Mouse (Mus musculus): ENCODE results near the gene Gm20388. TPM values are rescaled to one million over a fixed set of nuclear protein-coding genes. Genes with fewer than 3 reads are reported as not detected.

Gene Gm20388
- total RNA-seq, 2 experiments from 2014 or later = 10.7 TPM; not detected in 1

- DNase-seq (ENCODE audit: low spot score in 2 of 2) = no peak
Measured at GRCm38 (mm10) chr8:120189440-120189839, 278.8 kb downstream of the Gm20388 start.

DNA sequence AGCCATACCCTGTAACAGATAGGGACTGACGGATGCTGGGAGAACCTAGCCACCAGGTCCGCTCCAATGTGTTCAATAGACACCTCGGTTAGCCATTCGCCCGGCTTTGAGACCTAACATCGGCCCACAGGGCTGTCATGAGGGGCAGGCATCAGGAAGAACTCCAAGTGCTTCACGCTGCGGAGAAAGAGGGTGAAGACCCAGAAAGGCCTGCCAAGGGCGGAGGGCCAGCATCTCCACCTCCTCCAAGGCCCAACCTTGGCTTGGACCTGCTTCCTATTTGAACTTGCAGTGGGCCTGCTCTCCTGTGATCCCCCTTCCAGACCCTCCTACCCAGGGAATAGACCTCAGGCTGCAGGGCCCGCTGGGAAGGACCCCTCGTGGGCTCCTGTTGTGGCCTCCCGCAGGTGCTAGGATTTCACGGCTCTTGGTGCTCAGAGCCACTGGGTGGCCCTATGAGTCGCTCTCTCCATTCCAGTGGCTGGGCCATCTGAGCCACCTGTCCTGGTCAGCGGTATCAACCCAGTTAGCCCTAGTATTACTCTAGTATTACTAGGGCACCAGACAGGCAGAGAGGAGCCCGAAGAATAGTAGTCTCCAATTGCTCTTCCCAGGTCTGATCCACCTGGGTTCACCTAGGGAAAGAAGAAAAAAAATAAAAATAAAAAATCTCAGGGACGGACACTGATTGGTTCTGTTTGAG is 279.6 kb downstream of the Gm20388 start:
- no peak for DNase-seq (ENCODE audit: low spot score in 2 of 2)

- DNase-seq (ENCODE audit: low spot score in 2 of 2) = peak; percentile 81 to 86
Measured at GRCm38 (mm10) chr8:120190810-120191413, 280.3 kb downstream of the Gm20388 start.

GRCm38 (mm10) chr8:120191633-120192032 is 281.0 kb downstream of the Gm20388 start:
- no peak for DNase-seq (ENCODE audit: low spot score in 2 of 2)

DNA sequence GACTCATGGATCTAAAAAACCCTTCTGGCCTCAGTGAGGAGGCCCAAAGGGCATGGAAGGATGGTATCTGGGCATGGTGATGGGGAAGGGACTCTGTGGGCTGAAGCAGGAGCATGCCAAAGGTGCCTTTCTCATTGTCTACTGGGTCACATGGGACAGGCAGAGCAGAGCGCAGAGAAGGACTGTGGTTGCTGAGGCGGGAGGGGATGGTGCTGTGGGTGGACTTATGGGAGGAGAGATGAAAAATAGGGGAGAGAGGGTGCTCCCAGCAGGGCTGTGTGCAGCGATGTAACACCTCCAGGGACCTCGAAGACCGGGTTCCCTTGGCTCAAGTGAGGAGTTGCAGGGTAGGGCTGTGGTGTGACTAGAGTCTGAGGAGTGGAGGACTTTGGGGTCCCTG is 281.5 kb downstream of the Gm20388 start:
- no peak for DNase-seq (ENCODE audit: low spot score in 2 of 2)

DNA sequence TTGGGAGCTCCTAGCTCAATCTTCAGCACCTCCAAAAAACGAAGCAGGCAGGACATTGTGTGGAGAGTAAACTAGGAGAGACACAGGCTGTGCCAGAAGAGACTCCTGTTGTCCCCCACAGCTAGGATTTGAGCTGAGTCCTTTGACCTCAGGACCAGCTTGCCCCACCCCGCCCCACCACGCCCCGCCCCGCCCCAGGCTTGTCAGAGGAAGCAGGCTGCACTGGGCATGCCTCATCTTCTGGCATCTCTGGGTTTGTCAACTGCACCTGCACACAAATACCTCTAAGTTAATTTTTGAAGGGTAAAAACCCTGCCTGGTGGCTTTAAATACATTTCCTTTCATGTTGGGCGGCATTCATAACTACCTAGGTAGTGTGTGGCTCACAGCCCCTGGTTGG is 290.7 kb downstream of the Gm20388 start:
- no peak for DNase-seq (ENCODE audit: low spot score in 2 of 2)

DNA sequence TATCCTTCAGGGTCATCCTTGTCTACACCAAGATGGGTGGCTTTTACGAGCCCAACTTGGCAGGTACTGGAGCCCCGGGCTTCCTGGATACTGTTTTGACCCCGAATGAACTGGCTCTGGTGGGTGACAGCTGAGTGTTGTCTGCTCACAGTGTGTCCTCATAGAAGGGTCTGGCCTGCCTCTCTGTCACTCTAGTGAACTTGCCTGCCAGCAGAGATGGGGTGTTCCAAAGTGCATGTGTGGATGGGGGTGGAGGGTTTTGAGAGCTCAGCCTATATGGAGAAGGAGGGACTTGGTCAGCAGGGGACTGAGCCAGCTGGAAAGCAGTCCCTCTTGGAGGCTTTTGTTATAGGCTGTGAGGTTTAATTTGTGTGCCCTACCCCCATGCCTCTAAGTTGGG is 291.9 kb downstream of the Gm20388 start:
- no peak for DNase-seq (ENCODE audit: low spot score in 2 of 2)

- no peak for DNase-seq (ENCODE audit: low spot score in 2 of 2)
Measured at GRCm38 (mm10) chr8:120204736-120205360, 294.2 kb downstream of the Gm20388 start.

- DNase-seq (ENCODE audit: low spot score in 2 of 2) = no peak
Measured at GRCm38 (mm10) chr8:120205916-120206315, 295.3 kb downstream of the Gm20388 start.

DNA sequence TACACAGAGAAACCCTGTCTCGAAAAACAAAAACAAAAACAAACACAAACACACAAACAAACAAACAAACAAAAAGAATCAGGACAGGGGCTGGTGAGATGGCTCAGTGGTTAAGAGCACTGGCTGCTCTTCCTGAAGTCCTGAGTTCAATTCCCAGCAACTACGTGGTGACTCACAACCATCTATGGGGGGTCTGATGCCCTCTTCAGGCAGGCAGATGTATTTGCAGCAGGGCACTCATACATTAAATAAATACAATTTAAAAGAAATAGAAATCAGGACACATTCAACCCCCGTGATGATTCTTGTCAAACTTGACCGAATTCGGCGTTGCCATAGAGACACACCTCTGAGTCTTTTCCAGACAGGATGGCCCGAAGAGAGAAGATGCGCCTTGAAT is 296.7 kb downstream of the Gm20388 start:
- no peak for DNase-seq (ENCODE audit: low spot score in 2 of 2)

- DNase-seq (ENCODE audit: low spot score in 2 of 2) = no peak
Measured at GRCm38 (mm10) chr8:120208113-120208512, 297.5 kb downstream of the Gm20388 start.

- no peak for DNase-seq (ENCODE audit: low spot score in 2 of 2)
Measured at GRCm38 (mm10) chr8:120211345-120211744, 300.7 kb downstream of the Gm20388 start.

GRCm38 (mm10) chr8:120212596-120212995 is 302.0 kb downstream of the Gm20388 start:
- no peak for DNase-seq (ENCODE audit: low spot score in 2 of 2)

DNA sequence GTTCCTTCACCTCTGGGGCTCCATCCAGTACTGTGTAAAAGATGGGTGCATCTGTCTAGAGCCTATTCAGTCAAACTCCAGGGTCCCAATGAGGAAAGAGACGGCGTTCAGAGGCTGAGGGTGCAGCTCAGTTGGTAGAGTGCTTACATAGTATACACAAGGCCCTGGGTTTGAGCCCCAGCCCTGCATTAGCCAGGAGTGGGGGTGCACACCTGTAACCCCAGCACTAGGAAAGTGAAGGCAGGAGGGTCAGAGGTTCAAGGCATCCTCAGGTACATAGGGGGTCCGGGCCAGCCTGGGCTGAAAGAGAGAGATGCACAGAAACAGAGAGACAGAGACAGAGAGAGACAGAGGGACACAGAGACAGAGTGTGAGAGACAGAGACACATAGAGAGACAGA is 302.6 kb downstream of the Gm20388 start:
- DNase-seq (ENCODE audit: low spot score in 2 of 2) = no peak

GRCm38 (mm10) chr8:120213939-120214338 is 303.3 kb downstream of the Gm20388 start:
- DNase-seq (ENCODE audit: low spot score in 2 of 2) = no peak

DNA sequence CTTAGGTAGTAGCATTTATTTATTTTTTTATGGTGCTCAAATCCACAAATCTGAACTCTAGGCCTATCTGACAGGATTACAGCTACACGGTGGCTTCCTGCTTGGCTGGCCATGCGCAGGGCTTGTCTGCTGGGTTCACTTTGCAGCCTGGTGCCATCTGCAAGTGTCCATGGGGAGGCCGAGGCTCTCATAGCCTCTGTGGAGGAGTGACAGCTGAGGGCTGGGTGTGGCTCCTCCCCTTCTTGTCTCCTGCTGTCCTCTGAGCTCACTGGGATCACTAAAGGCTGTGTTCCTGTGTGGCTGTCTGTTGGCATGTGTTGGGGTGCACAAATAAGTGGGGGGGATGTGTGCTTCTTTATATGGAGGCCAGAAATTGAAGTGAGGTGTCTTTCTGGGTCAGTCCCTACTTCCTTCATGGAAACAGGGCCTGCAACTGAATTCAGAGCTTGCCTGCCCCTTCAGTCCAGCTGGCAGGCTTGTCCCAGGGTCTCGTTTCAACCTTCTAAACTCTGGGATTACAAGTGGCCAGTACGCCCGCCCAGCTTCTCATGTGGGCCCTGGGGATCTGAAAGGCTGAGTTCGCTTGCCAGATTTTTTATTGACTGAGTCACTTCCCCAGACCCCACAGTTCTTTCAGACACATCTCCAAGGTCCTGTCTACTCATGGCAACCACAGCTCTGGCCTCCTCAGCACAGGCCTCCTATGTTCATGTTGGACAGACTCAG is 304.9 kb downstream of the Gm20388 start:
- no peak for DNase-seq (ENCODE audit: low spot score in 2 of 2)

DNA sequence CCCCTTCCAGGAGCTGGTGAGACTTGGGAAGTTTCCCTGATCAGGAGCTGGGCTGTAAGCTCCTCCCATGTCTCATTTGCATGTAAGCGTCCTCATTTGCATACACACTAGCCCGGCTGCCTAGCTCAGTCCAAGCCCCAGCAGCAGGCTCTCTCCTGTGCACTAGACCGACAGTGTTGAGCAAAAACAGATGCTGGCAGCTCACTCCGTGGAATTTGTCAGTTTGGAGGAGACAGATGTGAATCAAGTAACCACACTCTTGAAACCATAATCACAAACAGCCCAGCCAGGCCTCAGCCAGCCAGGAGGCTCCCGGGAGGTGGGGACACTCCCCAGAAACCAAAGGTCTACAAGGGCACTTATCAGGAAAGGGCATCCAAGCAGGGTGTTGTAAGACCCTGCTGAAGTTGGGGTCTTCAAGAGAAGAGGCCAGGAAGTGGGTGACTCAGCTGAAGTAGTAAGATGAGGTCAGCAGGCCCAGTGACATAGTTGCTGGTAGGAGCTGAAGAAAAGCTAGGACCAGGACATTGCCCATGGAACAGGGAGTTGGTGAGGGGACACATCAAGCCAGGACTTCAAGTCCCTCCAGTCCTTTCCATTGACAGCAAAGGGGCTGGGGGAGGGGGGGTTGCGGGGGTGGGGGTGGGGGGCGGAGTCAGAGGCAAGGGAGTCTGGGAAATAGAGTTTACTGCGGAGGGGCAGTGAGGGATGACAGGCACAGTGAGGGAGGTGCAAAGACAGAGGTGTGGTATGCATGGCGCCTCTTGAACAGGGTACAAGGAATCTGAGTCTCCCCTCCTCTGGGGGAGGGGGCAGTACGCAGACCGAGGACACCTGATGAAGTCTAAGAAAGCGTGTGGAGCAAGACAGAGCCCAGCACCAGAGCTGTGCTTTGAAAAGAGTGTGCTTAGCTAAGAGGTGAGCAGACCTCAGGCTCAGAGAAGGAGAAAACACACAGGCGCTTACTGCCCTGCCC is 306.5 kb downstream of the Gm20388 start:
- DNase-seq (ENCODE audit: low spot score in 2 of 2) = no peak

- DNase-seq (ENCODE audit: low spot score in 2 of 2) = no peak
Measured at GRCm38 (mm10) chr8:120222548-120222947, 311.9 kb downstream of the Gm20388 start.

DNA sequence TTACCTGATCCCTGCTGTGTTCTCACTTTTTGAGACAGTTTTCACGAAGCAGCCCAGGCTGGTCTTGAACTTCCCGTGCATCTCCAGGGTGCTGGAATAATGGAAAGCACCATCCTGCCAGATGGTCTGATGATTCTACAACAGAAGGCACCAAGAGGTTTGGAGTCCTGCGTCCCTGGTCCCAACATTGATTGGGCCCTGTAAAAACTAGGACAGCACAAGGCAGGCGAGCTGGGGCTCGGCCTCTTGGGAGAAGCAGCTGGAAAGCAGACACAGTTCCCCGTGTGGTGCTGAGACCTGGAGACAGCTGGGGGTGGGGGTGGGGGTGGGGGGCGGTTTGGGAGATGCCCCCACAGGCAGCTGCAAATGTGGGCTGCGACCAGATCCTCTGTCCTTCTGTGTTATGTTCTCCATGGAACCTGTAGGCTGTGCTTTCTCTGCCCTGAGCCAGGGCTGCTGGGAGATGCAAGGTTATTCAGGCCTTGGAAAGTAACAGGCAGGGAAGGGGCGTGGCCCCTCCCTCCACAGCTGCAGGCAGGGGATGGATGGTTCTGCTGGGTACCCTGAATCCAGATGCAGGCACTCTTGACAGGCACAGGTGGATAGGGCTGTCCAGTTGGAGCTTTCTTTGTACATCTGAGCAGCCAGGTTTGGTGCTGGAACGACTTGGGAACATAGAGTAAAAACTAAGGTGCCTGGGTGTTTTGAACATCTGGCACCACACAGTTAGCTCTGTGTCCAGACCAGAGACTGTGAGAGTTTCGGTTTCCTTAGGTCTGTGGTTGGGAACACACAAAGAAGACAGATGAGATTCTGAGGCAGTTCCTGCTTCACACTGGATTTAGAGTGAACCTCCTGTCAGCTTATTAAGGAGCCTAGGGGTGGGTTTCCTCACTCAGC is 314.1 kb downstream of the Gm20388 start:
- no peak for DNase-seq (ENCODE audit: low spot score in 2 of 2)

Measured in layer of hippocampus, adult 18-20 months (tissue).